ENCODE assay signal across 22 mouse cellular contexts in genomic region chr5:118338186-118338585, GRCm38 (mm10).
DNase-seq lines count a peak whose midpoint lies in the region; TF ChIP-seq lines count a peak whose summit lies in the region.
"Had no signal": no experiment of that assay in that cellular context is flagged by ENCODE, and none has a peak within 500 bp of the region (broad histone marks: within the 10 kb centered on the region; RNA-seq: fewer than 3 reads in every experiment).

No protein-coding gene starts in this region.

- H3K27ac ChIP-seq in gastrocnemius, adult 2 months = peak overlapping the region; percentile 59
- no peak overlapping the region for H3K27ac ChIP-seq in heart, embryonic 10.5 days

- peaks cover 10% of the 10 kb centered on the region for H3K4me1 ChIP-seq in heart, embryonic 10.5 days

- intact Hi-C loops in gastrocnemius, adult 2 months (cut with DNase I) = no loop called here

- H3K36me3 ChIP-seq in heart, embryonic 10.5 days = no peaks in the 10 kb centered on the region
- H3K36me3 ChIP-seq: G1E had no signal

- H3K9me3 ChIP-seq in heart, embryonic 10.5 days = no peaks in the 10 kb centered on the region

- 93% methylated on average over 8 of the region's 8 CpGs for WGBS in heart, embryonic 10.5 days

- TF ChIP-seq CTCF in gastrocnemius, adult 2 months (IDR thresholded peaks at IDR 0.05) = no peak

- DNase-seq in gastrocnemius, adult 2 months = no peak
- DNase-seq in gastrocnemius, postnatal 10 days = no peak
- peak; percentile 38 for DNase-seq in Muller cell, postnatal 12 days (ENCODE audit: inconsistent ontology term)
- peak; percentile 72 for DNase-seq in NIH3T3 (ENCODE audit: low read depth)
- DNase-seq in fibroblast of lung, adult 2 months (ENCODE audit: low read depth) = peak; percentile 94
- DNase-seq in heart, embryonic 10.5 days (ENCODE audit: low spot score) = no peak
- no peak for DNase-seq in ovary, postnatal 14 days (ENCODE audit: low spot score)
- no peak for DNase-seq in ovary, postnatal 10 days (ENCODE audit: low spot score)
- DNase-seq: adrenal gland, adult 2 months; adrenal gland, adult 8-10 months; adrenal gland, postnatal 10 days; adrenal gland, postnatal 14 days; adrenal gland, postnatal 25 days; adrenal gland, postnatal 36 days; B cell, adult 2 months; cerebellum, adult 11 months; cerebellum, adult 11-12 months; cerebellum, adult 18-20 months; cerebellum, adult 2 months had no signal

- H3K4me3 ChIP-seq in gastrocnemius, adult 2 months = no peak overlapping the region
- H3K4me3 ChIP-seq in heart, embryonic 10.5 days = no peak overlapping the region

- no peaks in the 10 kb centered on the region for H3K27me3 ChIP-seq in heart, embryonic 10.5 days (ENCODE audit: insufficient read depth, poor library complexity, severe bottlenecking)
- H3K27me3 ChIP-seq: CH12.LX, Patski had no signal

Comparison
In these comparisons a context has a peak if more than half of its experiments do, and no peak if none do; other contexts are left out.
1. DNase-seq: peak in Muller cell, postnatal 12 days (single experiment), NIH3T3 (single experiment) and fibroblast of lung, adult 2 months (single experiment); none in gastrocnemius, adult 2 months (single experiment), gastrocnemius, postnatal 10 days (single experiment), heart, embryonic 10.5 days (single experiment), ovary, postnatal 14 days (single experiment) and ovary, postnatal 10 days (single experiment).